Mouse (Mus musculus) lung, adult 18-20 months (tissue): Measurements from ENCODE around the gene Tmc5.

Experiments used
- DNase-seq, 2 experiments: peaks; one replicate each; pipeline ENCODE4 v3.0.0; 2022; ENCODE audit warnings: mixed read lengths in 2 of 2

The Tmc5 gene

GRCm38 (mm10) chr7:118597201-118597600 lies at the start of gene Tmc5:
Gene Tmc5 (plus strand): TSS chr7:118597297.
- no peak for DNase-seq

GRCm38 (mm10) chr7:118547451-118547850 lies 49.6 kb upstream of the Tmc5 start:
- no peak for DNase-seq

GRCm38 (mm10) chr7:118553881-118554280 lies 43.2 kb upstream of the Tmc5 start:
- peak; percentile 56 to 64 for DNase-seq

- no peak for DNase-seq
These were observed 42.8 kb upstream of the Tmc5 start for GRCm38 (mm10) chr7:118554290-118554689.

- no peak for DNase-seq
These were observed 28.0 kb upstream of the Tmc5 start for GRCm38 (mm10) chr7:118569121-118569543.

- no peak for DNase-seq
These were observed 25.7 kb upstream of the Tmc5 start for GRCm38 (mm10) chr7:118571350-118571749.

- DNase-seq = peak in 1 of 2 experiments; percentile 50
These were observed 25.1 kb upstream of the Tmc5 start for GRCm38 (mm10) chr7:118572039-118572438.

- no peak for DNase-seq
These were observed 18.8 kb upstream of the Tmc5 start for GRCm38 (mm10) chr7:118578269-118578668.

- no peak for DNase-seq
These were observed 17.2 kb upstream of the Tmc5 start for GRCm38 (mm10) chr7:118579938-118580337.

- no peak for DNase-seq
These were observed 13.3 kb upstream of the Tmc5 start for GRCm38 (mm10) chr7:118583821-118584220.

GRCm38 (mm10) chr7:118584257-118584907 lies 12.7 kb upstream of the Tmc5 start, which contains the start of gene Tmc7:
Gene Tmc7 (minus strand): TSS chr7:118584736.
- DNase-seq = peak; percentile 67 to 74

GRCm38 (mm10) chr7:118584926-118585325 lies 12.2 kb upstream of the Tmc5 start:
- no peak for DNase-seq

GRCm38 (mm10) chr7:118585856-118586255 lies 11.2 kb upstream of the Tmc5 start:
- no peak for DNase-seq

- DNase-seq = peak; percentile 34 to 57
These were observed 6.3 kb upstream of the Tmc5 start for GRCm38 (mm10) chr7:118590726-118591305.

- DNase-seq = no peak
These were observed 5.0 kb upstream of the Tmc5 start for GRCm38 (mm10) chr7:118592146-118592545.

- DNase-seq = peak; percentile 49 to 72
These were observed 3.3 kb upstream of the Tmc5 start for GRCm38 (mm10) chr7:118593567-118594407.

- DNase-seq = no peak
These were observed 2.5 kb upstream of the Tmc5 start for GRCm38 (mm10) chr7:118594611-118595010.

GRCm38 (mm10) chr7:118595228-118595627 lies 1.9 kb upstream of the Tmc5 start:
- DNase-seq = peak; percentile 87 to 93

GRCm38 (mm10) chr7:118596271-118596670 lies 826 bp upstream of the Tmc5 start:
- DNase-seq = no peak

GRCm38 (mm10) chr7:118599954-118600631 lies 3.0 kb downstream of the Tmc5 start:
- DNase-seq = no peak

- DNase-seq = peak; percentile 75 to 85
These were observed 7.7 kb downstream of the Tmc5 start for GRCm38 (mm10) chr7:118604842-118605241.

- DNase-seq = no peak
These were observed 12.7 kb downstream of the Tmc5 start for GRCm38 (mm10) chr7:118609815-118610214.

- DNase-seq = no peak
These were observed 13.6 kb downstream of the Tmc5 start for GRCm38 (mm10) chr7:118610721-118611120.
